Mouse (Mus musculus) embryonic fibroblast, embryonic 13.5 days (primary cell): Measurements from ENCODE around the gene Helt. TPM values are rescaled to one million over a fixed set of nuclear protein-coding genes. Genes with fewer than 3 reads are reported as not detected.
A peak's percentile ranks its signal among the peaks of the same experiment; 100 is the strongest.

Experiments used
- H3K27ac ChIP-seq: 2 replicates; pipeline ENCODE4 v1.5.1; 2012; ENCODE audit warnings: low read length, control low read depth, inconsistent platforms; ENCODE audit not compliant: insufficient read depth
- H3K4me1 ChIP-seq: 2 replicates; pipeline ENCODE4 v1.6.1; 2011; ENCODE audit warnings: low read length; ENCODE audit not compliant: control insufficient read depth, insufficient read depth
- H3K4me3 ChIP-seq: 2 replicates; pipeline ENCODE4 v1.5.1; 2011; ENCODE audit warnings: mild to moderate bottlenecking, control low read depth, low read length; ENCODE audit not compliant: insufficient read depth
- CTCF ChIP-seq: IDR thresholded peaks from 2 replicates; pipeline ENCODE4 v1.5.1; 2011; ENCODE audit warnings: mild to moderate bottlenecking, control low read depth, low read length, moderate library complexity, borderline replicate concordance; ENCODE audit not compliant: insufficient read depth
- POLR2A ChIP-seq: IDR thresholded peaks from 2 replicates; pipeline ENCODE4 v1.6.1; 2011; ENCODE audit warnings: low read depth, mild to moderate bottlenecking, control low read depth, low read length, moderate library complexity
- polyA plus RNA-seq: library from polyadenylated mRNA; stranded (reverse); fragments of >200 nt; gene quantifications from 2 replicates; pipeline ENCODE4 v1.2.4, GENCODE M21; 2011; ENCODE audit warnings: low read depth; ENCODE audit not compliant: missing spikeins, insufficient read length

Gene Helt
- polyA plus RNA-seq, 1 experiment = not detected

DNA sequence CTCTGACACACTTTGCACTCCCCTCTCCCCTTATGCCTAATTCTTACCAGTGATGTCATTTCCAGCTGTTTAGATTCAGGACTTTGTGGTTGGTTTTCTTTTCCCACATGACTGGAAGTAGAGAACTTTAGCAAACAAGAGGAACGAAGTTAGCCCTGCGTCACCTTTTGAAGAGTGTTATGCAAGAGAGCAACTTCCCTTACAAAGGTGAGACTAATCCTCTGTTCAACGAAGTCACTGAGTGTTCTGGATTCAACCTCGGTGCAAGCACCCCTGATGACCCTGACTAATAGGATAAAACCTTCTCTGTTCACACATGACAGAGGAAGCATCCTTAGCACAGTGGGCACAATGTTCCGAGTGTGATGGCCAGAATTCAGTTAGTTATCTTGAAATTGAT is 32.2 kb upstream of the Helt start:
- TF ChIP-seq POLR2A (no peak), CTCF (no peak)
- no peak overlapping the region for H3K4me3 ChIP-seq
- H3K27ac ChIP-seq = no peak overlapping the region
- no peaks in the 10 kb centered on the region for H3K4me1 ChIP-seq

DNA sequence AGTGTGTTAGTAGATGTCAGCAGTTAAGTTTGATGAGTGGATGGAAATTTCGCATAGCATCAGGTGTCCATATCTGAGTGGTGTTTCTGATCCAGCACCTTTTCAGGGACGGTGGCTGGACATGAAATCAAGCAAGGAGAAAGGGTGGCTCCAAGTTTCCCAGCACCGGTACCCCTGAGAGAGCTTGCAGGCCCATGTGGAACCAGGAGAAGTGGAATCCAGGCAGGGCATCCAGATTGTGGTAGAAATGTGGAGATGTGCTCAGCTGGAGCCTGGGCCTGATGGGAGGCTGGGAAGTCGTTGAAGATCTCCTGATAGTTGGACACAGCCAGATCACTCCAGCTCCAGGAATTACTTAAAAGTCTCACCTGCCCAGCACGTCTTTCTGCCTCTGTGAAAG is 30.2 kb upstream of the Helt start:
- no peak overlapping the region for H3K27ac ChIP-seq
- TF ChIP-seq CTCF (no peak), POLR2A (no peak)
- no peaks in the 10 kb centered on the region for H3K4me1 ChIP-seq
- no peak overlapping the region for H3K4me3 ChIP-seq

DNA sequence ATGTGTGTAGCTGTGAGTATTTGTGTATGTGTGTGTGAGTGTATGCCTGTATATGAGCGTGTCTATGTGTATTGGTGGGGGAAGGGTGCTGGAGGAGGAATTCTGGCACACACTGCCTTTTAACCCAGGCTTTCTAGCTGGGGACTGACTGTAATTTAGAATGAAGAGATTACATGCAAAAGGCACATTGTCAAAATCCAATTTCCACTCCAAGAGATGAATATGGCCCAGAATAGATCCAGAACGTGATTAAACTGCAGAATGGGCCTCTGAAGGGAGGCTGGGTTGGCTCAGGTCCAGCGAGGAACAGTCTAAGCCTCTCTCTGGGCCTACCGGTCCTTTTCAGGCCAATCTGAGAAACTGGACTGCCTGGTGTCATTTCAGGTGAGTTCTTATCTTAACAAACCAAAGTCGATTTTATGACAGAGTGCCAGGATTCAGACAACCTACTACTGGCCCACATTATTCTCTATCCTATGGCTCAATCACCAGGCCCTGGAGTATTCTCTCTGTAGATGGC is 29.3 kb upstream of the Helt start:
- Histone ChIP-seq H3K4me1 (no peaks in the 10 kb centered on the region), H3K27ac (no peak overlapping the region), H3K4me3 (no peak overlapping the region)
- TF ChIP-seq POLR2A (no peak), CTCF (no peak)

DNA sequence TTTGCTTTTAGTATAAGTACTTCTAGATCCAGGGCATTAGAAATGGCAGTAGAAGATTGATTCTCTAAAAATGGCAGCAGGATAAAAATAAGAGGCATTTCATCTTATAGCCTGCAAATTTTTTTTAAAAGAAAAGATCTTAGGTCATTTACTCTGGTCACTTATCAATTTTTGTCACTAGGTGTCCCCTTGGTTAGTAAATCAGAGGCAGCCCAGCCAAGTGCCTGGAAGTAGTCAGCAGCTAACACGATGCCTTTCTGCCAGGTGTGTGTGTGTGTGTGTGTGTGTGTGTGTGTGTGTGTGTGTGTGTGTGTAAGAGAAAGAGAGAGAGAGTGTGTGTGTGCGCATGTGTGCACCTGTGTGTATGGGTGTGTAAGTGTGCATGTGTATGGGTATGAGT is 28.4 kb upstream of the Helt start:
- H3K4me1 ChIP-seq = no peaks in the 10 kb centered on the region
- no peak overlapping the region for H3K27ac ChIP-seq
- H3K4me3 ChIP-seq = no peak overlapping the region
- no peak for TF ChIP-seq POLR2A
- no peak for TF ChIP-seq CTCF

DNA sequence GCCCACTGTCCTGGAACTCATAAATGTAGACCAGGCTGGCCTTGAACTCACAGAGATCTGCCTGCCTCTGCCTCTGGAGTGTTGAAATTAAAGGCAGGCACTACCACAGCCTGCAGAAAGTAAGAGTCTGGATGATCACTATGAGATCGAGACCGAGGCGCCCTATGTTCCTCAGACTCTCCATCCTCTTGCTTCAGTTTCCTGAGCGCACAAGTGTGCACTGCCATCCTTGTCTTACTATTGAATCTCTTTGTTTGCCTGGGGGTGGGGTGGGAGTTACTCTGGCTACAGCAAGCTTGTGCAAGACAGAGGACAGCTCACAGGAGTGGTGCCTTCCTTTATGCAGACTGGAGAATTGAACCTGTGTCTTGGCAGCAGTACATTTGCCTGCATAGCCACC is 27.9 kb upstream of the Helt start:
- Histone ChIP-seq H3K27ac (no peak overlapping the region), H3K4me1 (no peaks in the 10 kb centered on the region), H3K4me3 (no peak overlapping the region)
- TF ChIP-seq POLR2A = no peak
- no peak for TF ChIP-seq CTCF

DNA sequence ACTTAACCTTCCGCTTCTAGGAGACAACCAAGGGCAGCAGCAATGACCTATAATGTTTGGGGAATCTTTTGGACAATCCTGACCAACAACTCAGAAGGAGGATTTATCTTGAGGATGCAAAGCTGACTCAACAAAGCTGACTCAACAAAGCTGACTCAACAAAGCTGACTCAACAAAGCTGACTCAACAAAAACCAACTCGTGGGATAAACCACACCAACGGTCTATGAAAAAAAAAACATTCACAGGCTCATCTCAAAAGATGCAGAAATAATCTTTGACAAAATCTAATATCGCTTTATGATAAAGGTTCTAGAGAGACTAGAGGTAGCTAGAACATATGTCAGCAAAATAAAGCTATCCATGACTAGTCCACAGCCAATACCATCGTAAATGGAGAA is 24.3 kb upstream of the Helt start:
- no peaks in the 10 kb centered on the region for H3K4me1 ChIP-seq
- TF ChIP-seq POLR2A (no peak), CTCF (no peak)
- no peak overlapping the region for H3K27ac ChIP-seq
- H3K4me3 ChIP-seq = no peak overlapping the region

DNA sequence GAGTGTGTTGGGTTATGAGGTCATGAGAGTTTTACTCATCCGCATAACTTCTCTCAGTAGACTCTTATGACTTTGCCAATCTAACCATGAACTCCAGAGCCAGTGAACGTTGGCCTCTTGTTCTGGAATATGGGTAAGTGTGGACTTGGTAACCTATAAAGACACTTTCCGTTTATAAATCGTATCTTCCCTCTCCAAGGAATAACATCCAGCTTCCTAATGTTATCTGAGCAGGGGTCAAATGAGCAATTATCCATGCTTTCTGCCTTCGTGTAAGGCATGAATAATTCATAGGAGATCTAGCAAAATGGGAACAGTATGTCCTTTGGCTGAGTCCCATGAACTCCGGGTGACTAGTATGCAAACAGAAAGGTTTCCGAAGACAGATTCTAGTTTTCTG is 22.7 kb upstream of the Helt start:
- TF ChIP-seq CTCF (no peak), POLR2A (no peak)
- H3K4me1 ChIP-seq = no peaks in the 10 kb centered on the region
- H3K27ac ChIP-seq = no peak overlapping the region
- no peak overlapping the region for H3K4me3 ChIP-seq

DNA sequence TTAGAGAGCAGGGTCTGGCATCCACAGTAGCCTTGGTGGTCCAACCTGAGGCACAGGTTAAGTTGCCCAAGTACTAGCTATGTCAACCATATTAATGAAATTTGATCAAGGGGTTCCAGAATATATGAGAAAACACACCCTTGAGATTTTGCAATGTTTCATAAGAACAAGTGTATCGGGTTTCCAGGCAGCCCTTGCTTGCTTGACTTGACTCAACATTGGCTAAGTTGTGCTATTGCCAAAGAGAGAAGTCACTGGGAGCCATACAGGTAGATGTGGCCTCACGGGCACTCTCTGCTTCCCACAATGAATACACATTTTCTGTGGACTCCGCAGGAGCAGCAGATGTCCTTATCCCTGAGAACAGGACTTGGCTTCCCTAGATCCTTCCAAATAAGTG is 19.3 kb upstream of the Helt start:
- Histone ChIP-seq H3K4me1 (no peaks in the 10 kb centered on the region), H3K4me3 (no peak overlapping the region), H3K27ac (no peak overlapping the region)
- TF ChIP-seq POLR2A (no peak), CTCF (no peak)

DNA sequence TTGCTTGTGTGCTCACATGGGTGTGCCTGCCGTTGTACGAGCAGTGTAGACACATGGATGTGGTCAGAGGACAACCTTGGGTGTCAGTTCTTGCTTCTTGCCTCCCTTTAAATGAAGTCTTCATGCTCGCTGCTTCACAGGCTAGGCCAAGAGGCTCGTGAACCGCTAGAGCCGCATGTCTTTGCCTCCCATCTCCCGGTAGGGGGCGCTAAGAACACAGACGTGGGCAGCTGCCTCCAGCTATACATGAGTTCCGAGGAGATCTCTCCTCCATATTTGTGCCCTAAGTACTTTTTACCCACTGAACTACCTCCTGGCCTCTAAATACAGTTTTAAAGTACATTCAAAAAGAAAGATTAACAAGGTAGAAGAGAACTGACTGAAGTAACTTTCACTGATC is 16.7 kb upstream of the Helt start:
- Histone ChIP-seq H3K4me3 (no peak overlapping the region), H3K27ac (no peak overlapping the region), H3K4me1 (no peaks in the 10 kb centered on the region)
- TF ChIP-seq POLR2A (no peak), CTCF (peak; percentile 82)

DNA sequence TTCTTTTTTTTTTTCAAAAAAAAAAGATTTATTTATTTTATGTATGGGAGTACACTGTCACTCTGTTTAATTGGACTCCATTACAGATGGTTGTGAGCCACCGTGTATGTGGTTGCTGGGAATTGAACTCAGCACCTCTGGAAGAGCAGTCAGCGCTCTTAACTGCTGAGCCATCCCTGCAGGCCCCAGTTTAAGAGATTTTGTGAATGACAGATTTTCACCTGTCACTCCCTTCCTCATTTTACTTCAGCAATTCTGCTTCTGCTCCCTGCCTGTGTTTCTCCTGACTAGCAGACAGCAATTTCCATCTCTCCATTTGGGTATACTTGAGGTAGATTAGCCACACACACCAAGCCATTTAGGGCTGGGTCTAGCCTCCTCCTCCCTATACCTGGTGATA is 13.7 kb upstream of the Helt start:
- no peak overlapping the region for H3K4me3 ChIP-seq
- no peak overlapping the region for H3K27ac ChIP-seq
- no peaks in the 10 kb centered on the region for H3K4me1 ChIP-seq
- TF ChIP-seq CTCF (no peak), POLR2A (no peak)

DNA sequence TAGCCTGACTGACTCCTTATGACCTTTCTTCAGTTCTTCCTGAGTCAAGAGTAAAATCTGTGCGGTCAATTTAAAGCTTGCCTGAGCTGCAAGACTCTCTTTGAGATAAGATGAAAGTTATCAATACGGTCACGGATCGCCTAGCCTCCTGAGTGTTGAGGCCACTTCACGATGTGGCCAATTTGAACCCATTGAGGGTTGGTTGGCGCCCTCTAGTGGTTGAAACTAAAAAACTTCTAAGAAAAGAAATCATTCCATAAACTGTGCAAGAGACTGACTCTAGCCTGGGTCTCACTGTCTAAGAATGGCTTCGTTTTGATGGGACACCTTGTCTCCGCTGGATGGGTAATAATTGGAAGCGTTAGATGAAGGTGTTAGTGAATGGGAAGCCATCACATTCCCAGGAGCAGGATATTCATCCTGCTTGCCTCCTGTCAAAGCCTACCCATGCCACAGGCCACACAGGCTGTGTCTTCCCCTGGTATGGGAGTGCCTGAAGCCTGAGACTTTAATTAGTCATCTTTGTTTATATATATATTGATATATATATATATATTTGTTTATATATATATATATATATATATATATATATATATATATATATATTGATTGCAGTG is 11.4 kb upstream of the Helt start:
- Histone ChIP-seq H3K4me3 (no peak overlapping the region), H3K4me1 (no peaks in the 10 kb centered on the region)

More for the DNA sequence above, 11.4 kb upstream of the Helt start:
- TF ChIP-seq POLR2A (no peak), CTCF (peak; percentile 33; the same call in 1 of the 2 replicates)
- no peak overlapping the region for H3K27ac ChIP-seq
